Mouse (Mus musculus): Measurements from ENCODE around the gene Kcnj11.

DNA sequence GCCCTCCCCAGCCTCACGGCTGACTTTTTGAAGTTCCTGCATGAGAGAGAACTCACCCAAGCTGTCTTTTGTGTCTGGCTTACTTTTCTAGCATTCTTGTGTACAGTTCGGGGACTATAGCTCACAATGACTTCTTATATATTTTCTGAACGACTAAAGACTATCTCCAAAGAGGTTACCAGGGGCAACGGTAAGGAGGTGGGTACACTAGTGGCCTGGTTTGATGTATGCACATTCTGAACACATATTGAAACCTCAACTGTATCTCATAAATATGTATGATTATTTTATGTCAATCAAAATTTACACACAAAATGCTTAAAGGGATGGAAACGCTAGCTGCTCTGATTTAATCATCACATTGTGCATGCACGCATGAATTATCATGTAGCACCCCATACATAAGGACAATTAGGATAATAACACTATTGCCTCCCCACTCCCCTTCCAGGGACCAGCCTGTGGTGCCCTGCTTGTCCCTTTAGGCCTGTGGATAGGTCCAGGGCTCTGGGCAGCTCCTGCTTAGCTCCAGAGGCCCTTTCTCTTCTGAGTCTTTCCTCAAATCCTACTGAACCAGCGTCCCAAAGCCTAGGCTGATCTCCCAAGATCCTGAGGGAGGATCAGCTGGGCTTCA, 46.2 kb upstream of the Kcnj11 start:
- TF ChIP-seq POLR2A (IDR thresholded peaks at IDR 0.05; ENCODE audit: borderline replicate concordance, extremely low read depth, insufficient read depth, insufficient read length, poor library complexity, severe bottlenecking) (no peak), CTCF (IDR thresholded peaks at IDR 0.05; ENCODE audit: borderline replicate concordance, extremely low read depth, insufficient read depth, insufficient read length) (no peak)

All from brain, embryonic 14.5 days (tissue).